Mouse (Mus musculus) large intestine, adult 2 months (tissue): ENCODE results near the gene Elovl6. TPM values are rescaled to one million over a fixed set of nuclear protein-coding genes. Genes with fewer than 3 reads are reported as not detected.

ENCODE experiments used
- DNase-seq: peaks from one replicate; pipeline ENCODE4 v3.0.0-alpha.2; 2012; ENCODE audit warnings: low read depth, low spot score
- WGBS: fragments of 180-500 bp; shearing (Covaris S2); methylation state at CpG from one replicate; pipeline ENCODE4 v1.1.7; 2018; 5-methylcytosine and 5-hydroxymethylcytosine counted together
- polyA plus RNA-seq: library from polyadenylated mRNA; depleted of rRNA; stranded (reverse); fragments of >200 nt; gene quantifications from 2 replicates; pipeline ENCODE4 v1.2.3, GENCODE M21; 2012

The Elovl6 gene
- polyA plus RNA-seq, 1 experiment, result 28.4 TPM

DNA sequence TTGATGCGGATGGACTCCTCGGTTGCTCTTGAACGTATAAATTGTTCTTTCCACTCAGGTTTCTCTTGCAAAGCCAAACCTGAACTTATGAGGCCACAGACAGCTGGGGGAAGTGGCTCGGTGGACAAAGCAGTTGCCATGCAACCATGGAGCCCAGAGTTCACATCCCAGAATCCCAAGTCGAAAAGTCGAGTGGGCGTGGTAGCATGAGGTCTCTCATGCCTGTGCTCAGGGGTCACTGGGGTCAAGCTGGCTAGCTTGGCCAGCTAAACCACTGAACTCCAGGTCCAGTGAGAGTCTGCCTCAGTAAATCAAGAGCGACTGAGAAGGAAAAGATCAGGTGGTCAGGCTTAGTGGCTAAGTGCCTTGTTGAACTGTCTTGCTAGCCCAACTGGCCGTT lies 59.1 kb downstream of the Elovl6 start:
- WGBS, result 84% methylated on average over 9 of the region's 9 CpGs
- no peak for DNase-seq

GRCm38 (mm10) chr3:129591761-129592160 lies 59.6 kb downstream of the Elovl6 start:
- 83% methylated on average over 8 of the region's 8 CpGs for WGBS
- no peak for DNase-seq

DNA sequence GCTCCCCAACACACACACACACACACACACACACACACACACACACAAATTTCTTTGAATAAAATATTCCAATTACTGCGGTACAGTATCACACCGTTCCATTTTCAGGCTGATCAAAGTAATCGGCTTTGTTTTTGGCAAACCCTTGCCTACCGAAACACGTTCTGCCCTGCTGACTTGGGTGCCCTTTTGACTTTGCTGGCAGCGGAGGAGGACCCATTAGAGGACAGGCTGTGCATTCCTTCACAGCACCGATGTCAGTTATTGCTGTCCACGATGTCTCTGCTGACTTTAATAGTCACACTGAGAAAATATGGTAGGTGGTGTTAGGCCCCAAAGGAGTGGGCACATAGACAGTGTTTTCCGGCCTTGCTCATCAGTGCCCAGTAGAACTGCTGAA lies 60.8 kb downstream of the Elovl6 start:
- no peak for DNase-seq
- 89% methylated on average over 9 of the region's 9 CpGs for WGBS

DNA sequence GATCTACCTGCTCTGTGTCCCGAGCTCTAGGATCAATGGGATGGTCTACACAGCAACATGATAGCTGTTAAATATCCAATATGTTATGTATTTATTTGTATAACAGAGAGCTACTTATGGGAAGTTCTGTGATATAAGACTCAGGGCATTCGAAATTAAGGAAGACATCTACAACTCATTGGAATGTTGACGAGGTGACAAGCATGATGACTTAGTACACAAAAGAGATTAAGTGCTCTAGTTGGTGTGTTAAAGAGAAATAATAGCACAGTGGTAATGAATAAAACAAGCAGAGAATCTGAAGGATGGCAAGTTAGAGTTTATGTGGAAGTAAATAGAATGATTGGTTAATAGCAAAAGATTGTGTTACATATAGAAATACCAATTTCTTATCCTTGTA lies 61.6 kb downstream of the Elovl6 start:
- 88% methylated on average over 3 of the region's 3 CpGs for WGBS
- DNase-seq, result no peak

GRCm38 (mm10) chr3:129596098-129596497 lies 63.9 kb downstream of the Elovl6 start:
- no peak for DNase-seq
- 88% methylated on average over 6 of the region's 6 CpGs for WGBS

DNA sequence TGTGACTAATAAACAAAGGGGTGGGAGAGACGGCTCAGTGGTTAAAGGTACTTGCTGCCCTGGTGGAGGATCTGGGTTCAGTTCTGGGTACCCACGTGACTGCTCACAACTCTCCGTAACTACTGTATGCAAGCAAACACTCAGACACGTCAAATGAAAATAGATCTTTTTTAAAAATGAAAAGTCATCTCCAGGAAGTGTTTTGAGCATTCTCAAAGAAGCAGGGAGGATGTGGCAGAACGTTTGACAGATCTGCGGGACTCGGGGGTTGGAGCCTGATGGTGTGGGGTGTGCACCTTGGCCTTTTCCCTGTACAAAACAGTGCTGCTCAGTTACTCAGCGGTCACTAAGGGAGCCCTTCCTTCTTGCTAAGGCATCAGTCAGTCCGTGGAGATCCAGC lies 70.1 kb downstream of the Elovl6 start:
- no peak for DNase-seq

GRCm38 (mm10) chr3:129605487-129605886 lies 73.3 kb downstream of the Elovl6 start:
- no peak for DNase-seq
- 87% methylated on average over 7 of the region's 7 CpGs for WGBS

More for the DNA sequence above, 70.1 kb downstream of the Elovl6 start:
- WGBS, result 73% methylated on average over 9 of the region's 9 CpGs

DNA sequence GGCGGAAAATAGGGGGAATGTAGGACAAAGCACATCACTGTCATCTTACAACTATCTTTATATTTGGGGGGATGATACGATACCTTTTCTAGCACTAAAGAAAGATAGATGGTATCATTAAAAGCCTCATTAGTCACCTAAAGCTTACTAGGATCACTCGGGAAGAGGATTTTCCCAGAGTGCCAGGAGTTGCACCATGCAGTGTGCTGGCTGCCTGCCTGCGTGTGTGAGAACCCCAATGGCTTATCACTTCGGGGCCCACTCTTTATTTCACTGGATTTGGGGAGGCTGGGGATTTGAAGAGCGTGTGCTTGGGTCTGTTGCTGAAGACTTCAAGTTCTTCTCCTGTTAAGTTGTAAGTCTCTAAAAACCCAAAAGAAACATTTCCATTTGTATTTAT lies 73.8 kb downstream of the Elovl6 start:
- no peak for DNase-seq
- WGBS, result 84% methylated on average over 6 of the region's 6 CpGs

DNA sequence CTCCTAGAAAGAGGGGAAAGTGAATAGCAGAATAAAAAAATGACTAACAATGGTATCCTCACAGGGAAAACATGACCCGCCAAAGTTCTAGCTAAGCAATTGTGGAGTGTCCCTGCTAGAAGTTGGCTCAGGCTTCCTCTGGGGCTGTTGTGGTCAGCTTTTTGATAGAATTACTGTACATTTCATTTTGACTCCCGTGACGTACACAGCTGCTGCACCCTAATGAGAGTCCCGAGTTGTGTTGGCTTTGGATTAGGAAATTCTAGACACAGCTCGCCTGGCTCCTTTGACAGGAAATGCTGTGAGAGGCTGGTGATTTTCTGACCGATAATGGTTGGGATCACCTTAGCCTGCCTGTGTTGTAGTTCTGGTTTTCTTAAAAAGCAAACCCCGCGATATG lies 79.5 kb downstream of the Elovl6 start:
- DNase-seq, result no peak
- WGBS, result 66% methylated on average over 8 of the region's 8 CpGs

- no peak for DNase-seq
- 80% methylated on average over 25 of the region's 25 CpGs for WGBS
These were observed 80.3 kb downstream of the Elovl6 start for GRCm38 (mm10) chr3:129612311-129613097.

DNA sequence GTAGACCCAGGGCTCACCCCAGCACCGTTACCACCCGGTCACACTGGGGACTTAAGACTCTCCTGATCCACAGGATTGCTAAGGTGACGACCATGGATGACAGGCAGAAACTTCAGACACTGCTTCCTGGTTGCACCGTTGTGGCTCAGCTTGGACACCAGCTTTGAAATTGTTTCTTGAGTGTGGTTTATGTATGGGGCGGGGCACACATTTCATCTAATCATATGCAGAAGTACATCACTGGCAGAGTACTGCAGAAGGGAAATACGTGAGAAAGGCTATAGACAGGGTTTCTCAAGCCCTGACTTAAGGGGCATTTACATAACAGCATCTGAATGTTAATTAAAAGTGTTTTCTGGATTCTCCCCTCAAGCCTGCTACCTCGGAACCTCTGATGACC lies 81.6 kb downstream of the Elovl6 start:
- DNase-seq, result no peak
- WGBS, result 64% methylated on average over 7 of the region's 7 CpGs

GRCm38 (mm10) chr3:129614216-129614615 lies 82.1 kb downstream of the Elovl6 start:
- no peak for DNase-seq
- WGBS, result 52% methylated on average over 2 of the region's 2 CpGs

GRCm38 (mm10) chr3:129617450-129617849 lies 85.3 kb downstream of the Elovl6 start:
- no peak for DNase-seq
- 69% methylated on average over 11 of the region's 11 CpGs for WGBS

GRCm38 (mm10) chr3:129619194-129619775 lies 87.1 kb downstream of the Elovl6 start:
- no peak for DNase-seq
- 76% methylated on average over 16 of the region's 16 CpGs for WGBS

- 70% methylated on average over 3 of the region's 3 CpGs for WGBS
- DNase-seq, result no peak
These were observed 88.6 kb downstream of the Elovl6 start for GRCm38 (mm10) chr3:129620802-129621201.

DNA sequence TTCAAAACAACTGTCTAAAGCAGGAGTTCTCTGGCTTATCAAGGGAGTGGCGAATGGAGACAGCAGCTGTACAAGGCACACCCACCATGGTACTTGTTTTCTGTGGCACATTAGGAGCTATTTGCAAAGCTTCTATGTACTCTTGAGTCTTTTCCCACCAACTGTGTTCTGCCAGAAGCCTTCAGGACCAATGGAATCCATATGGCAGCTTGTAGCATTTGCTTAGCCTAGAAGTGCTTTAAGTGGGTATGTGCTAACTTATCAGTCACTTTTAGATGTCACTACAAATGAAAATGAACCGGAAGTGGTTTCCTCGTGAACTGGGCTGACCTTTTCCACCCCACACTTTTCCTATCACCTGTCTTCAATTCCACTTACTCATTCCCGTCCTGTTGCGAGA lies 89.1 kb downstream of the Elovl6 start:
- 44% methylated on average over 5 of the region's 5 CpGs for WGBS
- no peak for DNase-seq

DNA sequence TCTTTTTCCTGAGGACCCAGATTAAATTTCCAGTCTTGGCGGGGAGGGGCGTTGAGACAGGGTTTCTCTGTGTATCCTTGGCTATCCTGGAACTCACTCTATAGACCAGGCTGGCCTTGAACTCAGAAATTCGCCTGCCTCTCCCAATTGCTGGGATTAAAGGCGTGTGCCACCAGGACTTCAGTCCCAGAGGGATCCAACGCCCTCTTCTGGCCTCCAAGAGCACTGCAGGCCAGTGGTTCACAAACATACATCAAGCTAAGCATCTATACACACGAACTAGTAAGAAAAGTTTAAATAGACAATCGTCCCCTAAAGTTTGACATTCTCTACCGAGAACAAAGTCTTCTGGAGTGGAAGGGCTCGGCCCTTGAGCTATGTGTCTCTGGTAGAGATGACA lies 90.0 kb downstream of the Elovl6 start:
- 75% methylated on average over 9 of the region's 9 CpGs for WGBS
- no peak for DNase-seq

- WGBS, result 92% methylated on average over 5 of the region's 5 CpGs
- DNase-seq, result no peak
These were observed 90.5 kb downstream of the Elovl6 start for GRCm38 (mm10) chr3:129622705-129623104.

DNA sequence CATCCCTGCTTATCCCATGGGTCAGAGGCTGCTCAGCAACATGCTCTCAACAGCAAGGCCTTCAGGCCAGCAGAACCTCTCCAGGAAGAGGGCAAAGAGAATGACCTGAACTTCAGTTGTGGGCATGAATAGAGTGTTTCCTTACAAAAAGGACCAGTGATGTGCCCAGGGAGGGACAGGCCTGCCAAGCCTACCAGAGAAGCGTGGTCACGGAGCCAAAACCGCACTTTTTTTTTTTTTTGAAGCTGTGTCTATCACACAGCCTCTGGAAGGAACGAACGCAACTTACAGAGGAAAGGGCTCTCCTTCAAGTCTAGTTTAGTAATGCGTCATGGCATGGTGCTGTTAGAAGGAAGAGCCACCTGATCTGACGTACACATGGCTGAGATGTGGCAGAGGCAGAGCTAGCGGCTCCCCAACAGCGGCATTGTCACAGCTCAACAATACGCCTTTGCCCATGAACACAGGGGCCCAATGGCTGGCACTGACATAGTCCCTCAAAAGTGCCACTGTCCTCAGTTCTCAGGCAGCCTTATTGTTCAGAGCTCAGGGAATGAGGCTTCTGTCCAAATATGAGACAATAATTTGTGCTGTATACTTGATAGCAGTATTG lies 92.1 kb downstream of the Elovl6 start:
- no peak for DNase-seq
- WGBS, result 95% methylated on average over 10 of the region's 10 CpGs

DNA sequence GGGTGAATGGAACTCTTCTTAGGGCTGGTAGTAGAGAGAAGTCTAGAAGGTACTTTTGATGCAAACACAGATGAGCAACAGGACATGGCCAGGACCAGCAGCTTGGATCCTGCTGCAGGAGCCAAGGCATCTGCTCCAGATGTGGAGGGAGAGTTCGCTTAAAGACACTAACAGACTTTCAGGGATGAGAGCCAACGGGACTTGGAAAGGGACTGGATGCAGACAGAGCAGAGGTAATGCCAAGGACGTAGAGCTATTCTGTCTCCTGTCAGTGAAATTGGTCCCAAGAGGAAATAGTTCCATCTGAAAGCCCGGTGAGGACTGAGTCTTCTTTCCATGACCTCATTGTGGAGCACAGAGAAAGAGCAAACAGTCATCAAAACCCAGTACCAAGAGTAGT lies 95.1 kb downstream of the Elovl6 start:
- 36% methylated on average over 4 of the region's 4 CpGs for WGBS
- DNase-seq, result no peak

GRCm38 (mm10) chr3:129631018-129631417 lies 98.9 kb downstream of the Elovl6 start:
- WGBS, result 83% methylated on average over 1 of the region's 1 CpGs
- no peak for DNase-seq
